Mouse (Mus musculus): ENCODE data around the gene Ttll12. TPM values are rescaled to one million over a fixed set of nuclear protein-coding genes. Genes with fewer than 3 reads are reported as not detected.

The Ttll12 gene
- polyA plus RNA-seq, 1 experiment: not detected

- H3K4me3 ChIP-seq (ENCODE audit: insufficient read depth, low read depth, low read length): no peak overlapping the region
- no peak for TF ChIP-seq POLR2A (IDR thresholded peaks at IDR 0.05; ENCODE audit: insufficient read depth, low read depth, low read length)
- H3K27ac ChIP-seq (ENCODE audit: insufficient read depth, low read depth, low read length): no peak overlapping the region
- H3K4me1 ChIP-seq (ENCODE audit: control insufficient read depth, insufficient read depth, low read length): no peaks in the 10 kb centered on the region
- 90% methylated on average over 6 of the region's 6 CpGs for WGBS
Observed at GRCm38 (mm10) chr15:83535890-83536231, 59.1 kb downstream of the Ttll12 start.

GRCm38 (mm10) chr15:83534960-83535889 lies 59.7 kb downstream of the Ttll12 start:
- Histone ChIP-seq H3K27ac (ENCODE audit: insufficient read depth, low read depth, low read length) (no peak overlapping the region), H3K4me3 (ENCODE audit: insufficient read depth, low read depth, low read length) (no peak overlapping the region), H3K4me1 (ENCODE audit: control insufficient read depth, insufficient read depth, low read length) (no peaks in the 10 kb centered on the region)
- 75% methylated on average over 17 of the region's 17 CpGs for WGBS
- TF ChIP-seq CTCF (IDR thresholded peaks at IDR 0.05; ENCODE audit: insufficient read depth, low read depth, low read length) (no peak), POLR2A (IDR thresholded peaks at IDR 0.05; ENCODE audit: insufficient read depth, low read depth, low read length) (no peak)

- WGBS: 78% methylated on average over 7 of the region's 7 CpGs
- TF ChIP-seq CTCF (IDR thresholded peaks at IDR 0.05; ENCODE audit: insufficient read depth, low read depth, low read length) (no peak), POLR2A (IDR thresholded peaks at IDR 0.05; ENCODE audit: insufficient read depth, low read depth, low read length) (no peak)
- H3K4me1 ChIP-seq (ENCODE audit: control insufficient read depth, insufficient read depth, low read length): no peaks in the 10 kb centered on the region
- no peak overlapping the region for H3K4me3 ChIP-seq (ENCODE audit: insufficient read depth, low read depth, low read length)
- no peak overlapping the region for H3K27ac ChIP-seq (ENCODE audit: insufficient read depth, low read depth, low read length)
Observed at GRCm38 (mm10) chr15:83532606-83533005, 62.4 kb downstream of the Ttll12 start.

- no peak overlapping the region for H3K4me3 ChIP-seq (ENCODE audit: insufficient read depth, low read depth, low read length)
- H3K4me1 ChIP-seq (ENCODE audit: control insufficient read depth, insufficient read depth, low read length): peaks cover 2% of the 10 kb centered on the region
- H3K27ac ChIP-seq (ENCODE audit: insufficient read depth, low read depth, low read length): no peak overlapping the region
- no peak for TF ChIP-seq POLR2A (IDR thresholded peaks at IDR 0.05; ENCODE audit: insufficient read depth, low read depth, low read length)
- no peak for TF ChIP-seq CTCF (IDR thresholded peaks at IDR 0.05; ENCODE audit: insufficient read depth, low read depth, low read length)
- 82% methylated on average over 5 of the region's 5 CpGs for WGBS
Observed at GRCm38 (mm10) chr15:83531961-83532469, 62.9 kb downstream of the Ttll12 start.

GRCm38 (mm10) chr15:83530688-83531087 lies 64.3 kb downstream of the Ttll12 start:
- H3K27ac ChIP-seq (ENCODE audit: insufficient read depth, low read depth, low read length): no peak overlapping the region
- no peak for TF ChIP-seq CTCF (IDR thresholded peaks at IDR 0.05; ENCODE audit: insufficient read depth, low read depth, low read length)
- WGBS: 87% methylated on average over 6 of the region's 6 CpGs
- no peak overlapping the region for H3K4me3 ChIP-seq (ENCODE audit: insufficient read depth, low read depth, low read length)
- H3K4me1 ChIP-seq (ENCODE audit: control insufficient read depth, insufficient read depth, low read length): peaks cover 12% of the 10 kb centered on the region

- Histone ChIP-seq H3K4me1 (ENCODE audit: control insufficient read depth, insufficient read depth, low read length) (peaks cover 12% of the 10 kb centered on the region), H3K4me3 (ENCODE audit: insufficient read depth, low read depth, low read length) (no peak overlapping the region), H3K27ac (ENCODE audit: insufficient read depth, low read depth, low read length) (no peak overlapping the region)
- WGBS: 85% methylated on average over 9 of the region's 9 CpGs
- no peak for TF ChIP-seq CTCF (IDR thresholded peaks at IDR 0.05; ENCODE audit: insufficient read depth, low read depth, low read length)
- TF ChIP-seq POLR2A (IDR thresholded peaks at IDR 0.05; ENCODE audit: insufficient read depth, low read depth, low read length): no peak
Observed at GRCm38 (mm10) chr15:83530233-83530632, 64.7 kb downstream of the Ttll12 start.

- 91% methylated on average over 5 of the region's 5 CpGs for WGBS
- peaks cover 12% of the 10 kb centered on the region for H3K4me1 ChIP-seq (ENCODE audit: control insufficient read depth, insufficient read depth, low read length)
- TF ChIP-seq POLR2A (IDR thresholded peaks at IDR 0.05; ENCODE audit: insufficient read depth, low read depth, low read length): no peak
- TF ChIP-seq CTCF (IDR thresholded peaks at IDR 0.05; ENCODE audit: insufficient read depth, low read depth, low read length): no peak
- H3K27ac ChIP-seq (ENCODE audit: insufficient read depth, low read depth, low read length): no peak overlapping the region
- H3K4me3 ChIP-seq (ENCODE audit: insufficient read depth, low read depth, low read length): no peak overlapping the region
Observed at GRCm38 (mm10) chr15:83529765-83530164, 65.2 kb downstream of the Ttll12 start.

- peaks cover 12% of the 10 kb centered on the region for H3K4me1 ChIP-seq (ENCODE audit: control insufficient read depth, insufficient read depth, low read length)
- no peak overlapping the region for H3K27ac ChIP-seq (ENCODE audit: insufficient read depth, low read depth, low read length)
- TF ChIP-seq CTCF (IDR thresholded peaks at IDR 0.05; ENCODE audit: insufficient read depth, low read depth, low read length) (no peak), POLR2A (IDR thresholded peaks at IDR 0.05; ENCODE audit: insufficient read depth, low read depth, low read length) (no peak)
- no peak overlapping the region for H3K4me3 ChIP-seq (ENCODE audit: insufficient read depth, low read depth, low read length)
- WGBS: 88% methylated on average over 4 of the region's 4 CpGs
Observed at GRCm38 (mm10) chr15:83528892-83529291, 66.1 kb downstream of the Ttll12 start.

GRCm38 (mm10) chr15:83527747-83528146 lies 67.2 kb downstream of the Ttll12 start:
- 93% methylated on average over 2 of the region's 2 CpGs for WGBS
- Histone ChIP-seq H3K4me1 (ENCODE audit: control insufficient read depth, insufficient read depth, low read length) (peaks cover 15% of the 10 kb centered on the region), H3K27ac (ENCODE audit: insufficient read depth, low read depth, low read length) (no peak overlapping the region), H3K4me3 (ENCODE audit: insufficient read depth, low read depth, low read length) (no peak overlapping the region)
- no peak for TF ChIP-seq CTCF (IDR thresholded peaks at IDR 0.05; ENCODE audit: insufficient read depth, low read depth, low read length)
- TF ChIP-seq POLR2A (IDR thresholded peaks at IDR 0.05; ENCODE audit: insufficient read depth, low read depth, low read length): no peak

Data from olfactory bulb, adult 2 months (tissue).